Mouse (Mus musculus): ENCODE results near the gene Slc5a6.
"Not testable (repeated sequence)": the region's sequence is repeated elsewhere in the genome, so short reads cannot be mapped to it uniquely, and the experiment has no call there.

- TF ChIP-seq CTCF (IDR thresholded peaks at IDR 0.05; ENCODE audit: control insufficient read depth, insufficient read depth, insufficient read length); USF1 (IDR thresholded peaks at IDR 0.05; ENCODE audit: low read depth); FOSL1 (IDR thresholded peaks at IDR 0.05; ENCODE audit: insufficient read depth, low read length, poor library complexity, severe bottlenecking): not testable (repeated sequence)
Measured at GRCm38 (mm10) chr5:31053728-31054127, 5.0 kb upstream of the Slc5a6 start.

Measured in C2C12 (cell line).